Mouse (Mus musculus) cerebellum, adult 11-12 months (tissue): ENCODE results near the gene Ntng2.

Source experiments
- DNase-seq: peaks from one replicate; pipeline ENCODE4 v3.0.0; 2022

The Ntng2 gene

GRCm38 (mm10) chr2:29252599-29253204, at the start of gene Ntng2:
Gene Ntng2 (minus strand): TSS chr2:29253005.
- no peak for DNase-seq

GRCm38 (mm10) chr2:29295557-29295956, 42.8 kb upstream of the Ntng2 start:
- DNase-seq, result no peak

DNA sequence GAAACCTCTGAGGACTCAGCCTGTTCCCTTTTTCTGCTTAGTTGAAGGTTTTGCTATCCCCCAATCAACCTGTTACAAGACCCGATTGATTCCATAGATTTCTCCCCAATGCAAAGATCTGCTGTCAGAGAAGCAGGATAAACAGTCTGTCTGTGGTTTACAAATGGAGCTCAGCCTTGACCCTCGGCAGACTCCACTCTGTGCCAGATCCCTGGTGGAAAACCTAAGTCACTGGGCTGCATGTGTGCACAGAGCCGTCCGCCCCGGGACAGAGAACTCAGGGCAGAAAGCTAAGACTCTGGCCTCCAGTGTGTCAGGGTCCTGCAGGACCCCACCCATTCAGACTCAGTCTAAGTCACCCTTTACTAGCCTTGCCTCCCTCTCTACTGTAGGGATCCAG, 34.8 kb upstream of the Ntng2 start:
- DNase-seq, result no peak

- no peak for DNase-seq
Observed at GRCm38 (mm10) chr2:29277703-29278121, 24.9 kb upstream of the Ntng2 start.

DNA sequence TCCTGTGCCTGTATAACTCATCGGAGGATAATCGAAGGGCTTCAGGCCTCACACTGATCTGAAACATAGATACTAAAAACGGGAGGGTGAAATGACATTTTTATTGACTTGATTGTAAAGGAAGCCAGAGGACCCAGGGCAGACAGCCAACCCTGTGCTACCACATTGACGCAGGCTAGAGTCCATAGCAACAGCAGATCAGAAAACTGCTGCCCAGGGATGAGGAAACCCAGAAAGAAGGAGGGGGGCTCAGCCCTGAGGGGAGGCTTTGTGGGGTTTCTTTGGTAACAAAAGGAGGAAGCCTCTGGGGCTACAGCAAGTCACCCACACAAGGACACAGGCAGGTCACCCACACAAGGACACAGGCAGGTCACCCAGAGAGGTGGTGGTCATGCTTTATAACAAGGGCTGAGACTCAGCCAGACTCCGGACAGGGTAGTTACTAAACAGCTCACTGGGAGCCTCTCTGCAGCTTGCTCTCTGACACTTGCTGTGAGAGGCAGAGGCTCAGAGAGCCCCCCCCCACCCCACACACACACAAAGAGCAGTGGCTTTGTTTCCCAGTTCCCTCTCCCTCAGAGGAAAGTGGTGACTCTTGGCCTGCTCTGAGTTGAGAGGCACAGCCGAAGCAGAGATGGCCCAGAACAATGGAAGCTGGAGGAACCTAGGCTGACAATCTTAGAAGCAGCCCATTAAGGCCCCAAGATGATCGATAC, 19.2 kb upstream of the Ntng2 start:
- DNase-seq, result no peak

DNA sequence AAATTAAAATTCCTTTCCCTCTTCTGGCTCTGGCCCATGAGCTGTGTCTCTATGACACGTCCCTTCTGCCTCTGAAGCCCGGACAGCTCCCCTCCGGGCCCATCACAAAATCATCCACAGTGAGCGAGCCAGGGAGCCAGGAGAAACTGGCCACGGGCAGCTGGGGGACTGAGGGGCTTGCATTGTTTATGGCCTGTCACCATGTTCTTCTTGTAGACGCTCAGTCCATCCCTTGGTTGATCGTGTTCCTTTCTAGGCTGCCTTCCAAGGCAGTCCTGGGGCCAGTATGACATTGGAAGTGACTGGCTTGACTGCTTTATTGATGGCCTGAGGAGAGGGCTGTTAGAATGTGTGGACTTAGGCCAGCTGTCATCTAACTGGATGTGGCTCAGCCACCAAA, 18.3 kb upstream of the Ntng2 start:
- DNase-seq, result no peak

GRCm38 (mm10) chr2:29266810-29267209, 14.0 kb upstream of the Ntng2 start:
- DNase-seq, result peak; percentile 26

DNA sequence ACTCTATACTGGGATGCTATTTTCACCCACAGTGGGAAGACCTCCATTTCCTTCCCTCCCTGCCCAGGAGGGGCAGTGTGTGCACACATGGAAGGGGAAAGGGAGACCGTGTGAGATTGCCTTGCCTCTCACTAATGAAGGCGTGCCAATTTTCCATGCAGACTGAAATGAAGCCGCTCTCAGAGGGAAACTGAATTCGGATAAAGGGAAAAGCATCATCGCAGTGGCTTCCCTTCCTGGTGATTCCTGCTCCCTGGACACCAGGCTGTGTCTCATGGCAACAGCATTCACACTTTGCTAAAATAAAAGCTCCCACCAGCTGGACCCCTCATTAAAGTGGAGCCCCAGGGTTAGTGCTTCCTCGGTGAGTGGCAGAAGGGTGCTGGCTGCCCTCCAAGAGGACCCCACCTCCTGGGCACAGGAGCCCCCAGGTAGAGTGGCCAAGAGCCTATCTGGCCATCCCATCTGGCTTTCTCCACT, 9.7 kb upstream of the Ntng2 start:
- DNase-seq, result no peak

- DNase-seq, result no peak
Observed at GRCm38 (mm10) chr2:29261126-29261525, 8.3 kb upstream of the Ntng2 start.

DNA sequence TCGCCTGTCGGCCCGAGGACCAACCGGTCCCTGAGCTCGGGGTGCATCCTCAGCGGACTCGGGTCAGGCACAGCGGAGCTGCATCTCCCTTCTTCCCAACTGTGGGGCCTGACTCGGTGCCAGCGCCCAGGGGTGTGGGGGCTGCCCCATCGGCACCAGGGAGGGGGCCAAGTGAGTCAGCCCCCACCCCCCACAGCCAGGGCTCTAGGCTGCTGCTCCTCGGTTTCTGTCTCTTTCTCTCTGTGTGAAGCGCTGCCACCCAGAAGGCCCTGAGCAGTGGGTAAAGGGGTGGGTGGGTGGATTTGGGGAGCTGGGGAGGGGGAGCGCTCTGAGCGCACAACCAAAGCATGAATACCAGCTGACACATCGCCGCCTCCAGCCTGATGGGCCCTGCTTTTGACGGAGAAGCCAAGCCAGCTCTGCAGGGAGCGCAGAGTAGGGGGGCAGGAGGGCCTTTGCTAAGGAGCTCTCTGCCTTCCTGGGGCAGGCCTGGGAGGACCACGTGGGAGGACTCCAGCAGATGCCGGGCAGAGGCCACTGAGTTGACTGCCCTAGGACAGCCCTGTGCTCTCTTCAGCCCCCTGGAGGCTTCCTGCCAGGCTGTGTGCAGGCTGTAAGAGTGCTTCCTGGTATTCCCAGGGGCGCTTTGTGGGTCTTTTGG, 530 bp upstream of the Ntng2 start:
- no peak for DNase-seq

GRCm38 (mm10) chr2:29252059-29252598, 676 bp downstream of the Ntng2 start:
- DNase-seq, result no peak

- DNase-seq, result no peak
Observed at GRCm38 (mm10) chr2:29251095-29252058, 1.4 kb downstream of the Ntng2 start.

- DNase-seq, result no peak
Observed at GRCm38 (mm10) chr2:29250263-29251094, 2.3 kb downstream of the Ntng2 start.

- DNase-seq, result no peak
Observed at GRCm38 (mm10) chr2:29249852-29250251, 3.0 kb downstream of the Ntng2 start.

DNA sequence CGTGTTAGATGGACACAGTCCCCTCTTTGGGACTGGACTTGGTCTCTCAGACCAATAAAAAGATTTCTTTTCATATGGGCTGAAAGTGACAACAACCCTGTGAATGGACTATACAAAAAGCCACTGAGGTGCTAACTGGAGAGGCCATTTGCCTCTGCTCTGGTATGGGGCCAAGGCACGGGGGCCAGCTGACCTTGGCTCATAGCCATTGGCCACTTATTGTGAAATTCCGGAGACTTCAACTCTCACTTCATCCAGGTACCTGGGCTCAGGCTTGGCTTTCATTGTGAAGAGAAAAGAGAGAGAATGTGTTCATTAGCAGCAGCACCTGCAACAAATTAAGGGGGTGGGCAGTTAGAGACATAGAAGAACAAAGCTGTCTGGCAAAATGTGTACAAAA, 4.3 kb downstream of the Ntng2 start:
- DNase-seq, result no peak

DNA sequence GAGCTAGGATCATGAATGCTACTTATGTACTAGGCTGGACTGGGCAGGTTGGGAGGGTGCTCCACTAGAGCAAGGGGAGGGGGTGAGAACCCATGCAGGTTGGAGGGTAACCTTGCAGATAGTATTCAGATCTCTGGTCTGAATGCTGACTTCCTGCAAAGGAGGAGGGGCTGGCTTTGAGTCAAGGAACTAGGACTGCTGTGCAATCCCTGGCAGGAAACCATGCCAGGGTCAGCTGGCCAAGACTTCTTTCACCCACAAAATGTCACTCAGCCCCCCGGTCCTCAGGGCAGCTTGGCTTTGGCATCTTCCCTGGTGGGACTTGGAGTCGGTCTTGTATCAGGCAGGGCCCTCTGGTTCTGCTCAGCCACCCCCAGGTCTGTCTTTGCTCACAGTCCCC, 5.4 kb downstream of the Ntng2 start:
- no peak for DNase-seq

- DNase-seq, result no peak
Observed at GRCm38 (mm10) chr2:29246891-29247290, 5.9 kb downstream of the Ntng2 start.

DNA sequence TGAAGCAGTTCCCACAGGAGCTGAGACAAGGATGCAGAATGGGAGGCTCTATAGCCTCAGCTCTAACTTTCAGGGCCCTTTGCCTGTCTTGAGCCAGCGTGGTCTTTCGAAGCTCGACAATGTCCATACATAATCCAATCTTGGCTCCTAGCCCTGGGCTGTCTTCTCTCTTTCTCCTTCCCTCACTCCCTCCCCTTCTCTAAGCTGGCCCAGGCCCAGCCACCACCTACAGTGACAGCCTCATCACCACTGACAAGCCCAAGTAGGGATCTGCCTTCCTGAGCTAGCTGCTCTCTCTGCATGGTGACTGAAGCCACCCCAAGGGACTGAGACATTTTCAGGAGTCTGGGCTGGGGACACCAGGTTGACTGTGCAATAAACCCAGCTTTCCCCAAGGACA, 6.5 kb downstream of the Ntng2 start:
- DNase-seq, result no peak

- DNase-seq, result no peak
Observed at GRCm38 (mm10) chr2:29245341-29245779, 7.4 kb downstream of the Ntng2 start.

DNA sequence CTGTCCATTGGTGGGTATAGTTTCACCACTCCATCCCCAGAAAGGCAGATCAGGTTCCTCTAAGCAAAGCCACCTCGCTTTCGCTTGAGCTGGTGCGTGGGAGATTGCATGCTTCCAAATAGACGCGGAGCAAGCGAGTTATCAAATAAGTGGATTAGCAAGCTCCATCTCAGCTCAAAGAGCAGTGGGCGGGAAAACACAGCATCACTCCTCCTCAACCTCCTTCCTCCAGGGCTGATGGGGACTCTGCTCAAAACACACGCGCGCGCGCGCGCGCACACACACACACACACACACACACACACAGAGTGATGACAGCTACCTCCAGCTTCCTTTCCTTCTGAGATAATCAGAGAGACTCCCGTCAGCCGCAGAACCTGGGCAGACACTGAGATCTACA, 13.5 kb downstream of the Ntng2 start:
- no peak for DNase-seq

- peak; percentile 87 for DNase-seq
Observed at GRCm38 (mm10) chr2:29237623-29238022, 15.2 kb downstream of the Ntng2 start.

GRCm38 (mm10) chr2:29235811-29236210, 17.0 kb downstream of the Ntng2 start:
- DNase-seq, result no peak
